In the genomic region with DNA sequence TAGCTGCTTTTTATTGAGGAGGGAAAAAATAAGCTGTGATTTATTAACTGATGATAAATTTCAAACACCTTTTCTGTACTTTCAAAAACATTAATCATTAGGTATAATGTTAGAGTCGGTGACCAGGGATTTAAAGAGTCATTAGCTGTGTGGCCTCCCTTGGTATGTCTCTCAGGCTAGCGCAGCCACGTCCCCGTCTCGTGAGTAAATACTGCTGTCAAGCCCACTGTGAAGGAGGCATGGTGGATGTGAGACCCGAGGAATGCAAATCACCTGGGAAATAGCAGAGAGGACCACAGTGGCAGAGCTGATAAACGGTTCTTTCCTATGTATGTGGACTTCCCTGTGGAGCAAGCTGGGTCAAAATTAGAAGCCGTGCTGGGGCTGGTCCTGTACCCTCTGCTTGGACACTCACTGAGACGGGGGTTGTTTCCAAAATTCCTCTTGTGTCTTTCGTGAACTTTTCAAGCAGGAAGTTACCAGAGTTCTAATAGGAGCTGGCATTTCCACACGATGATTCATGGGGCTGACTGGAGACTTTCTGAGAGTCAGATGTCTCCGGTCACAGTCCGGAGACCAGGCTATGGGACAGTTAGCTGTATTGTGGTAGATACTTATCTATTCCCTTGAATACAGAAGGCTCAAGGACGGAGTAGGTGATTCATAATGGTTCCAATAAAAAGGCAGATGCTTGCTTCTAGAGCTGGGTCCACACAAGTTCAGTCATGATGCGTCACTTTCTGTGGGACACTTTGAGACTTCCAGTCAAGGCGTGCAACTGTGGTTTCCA, we compare ENCODE assay signal across 12 mouse cellular contexts.
DNase-seq lines count a peak whose midpoint lies in the region; ATAC-seq lines count a peak whose summit lies in the region.
"Had no signal": no experiment of that assay in that cellular context is flagged by ENCODE, and none has a peak within 500 bp of the region (broad histone marks: within the 10 kb centered on the region; RNA-seq: fewer than 3 reads in every experiment).

No protein-coding gene starts in this region.

- 0 out of 2 replicates have a peak, but pooled peaks cover 2% of the 10 kb centered on the region for H3K36me3 ChIP-seq in neural tube, embryonic 13.5 days
- H3K36me3 ChIP-seq: forebrain, embryonic 10.5 days had no signal

- no peaks in the 10 kb centered on the region for H3K27me3 ChIP-seq in neural tube, embryonic 13.5 days

- peak; percentile 80 for DNase-seq in adrenal gland, adult 8-10 months
- no peak for DNase-seq in adrenal gland, adult 18-20 months (ENCODE audit: low spot score in 2 of 2)
- DNase-seq in lung, postnatal 36 days: peak; percentile 7
- no peak for DNase-seq in lung, postnatal 14 days
- DNase-seq in fibroblast of lung, adult 2 months (ENCODE audit: low read depth): peak; percentile 71
- DNase-seq in ovary, postnatal 36 days (ENCODE audit: low spot score): no peak
- no peak for DNase-seq in gastrocnemius, postnatal 14 days
- DNase-seq: gastrocnemius, postnatal 36 days; layer of hippocampus, postnatal 36 days had no signal

- 55% methylated on average over 16 of the region's 16 CpGs for WGBS in neural tube, embryonic 13.5 days

- H3K9ac ChIP-seq in neural tube, embryonic 13.5 days: no peak overlapping the region

- intact Hi-C loops in gastrocnemius, postnatal 14 days (cut with DNase I; ENCODE audit: low total_unique reads): no loop called here

- H3K4me2 ChIP-seq in neural tube, embryonic 13.5 days: no peak overlapping the region

- ATAC-seq in neural tube, embryonic 13.5 days (ENCODE audit: low read depth): peak; percentile 44; the same call in 1 of the 2 replicates
- ATAC-seq: hindbrain, postnatal 0 days had no signal

- H3K4me1 ChIP-seq in neural tube, embryonic 13.5 days (replicated peaks): peaks cover 34% of the 10 kb centered on the region

- no peaks in the 10 kb centered on the region for H3K9me3 ChIP-seq in neural tube, embryonic 13.5 days
- H3K9me3 ChIP-seq: forebrain, embryonic 10.5 days had no signal

- H3K4me3 ChIP-seq in neural tube, embryonic 13.5 days: no peak overlapping the region
- H3K4me3 ChIP-seq: forebrain, embryonic 10.5 days had no signal

- H3K27ac ChIP-seq in neural tube, embryonic 13.5 days (replicated peaks): peak overlapping the region; percentile 28; the same call in 1 of the 2 replicates
- H3K27ac ChIP-seq: forebrain, embryonic 10.5 days; hindbrain, postnatal 0 days had no signal

Comparison
In these comparisons a context has a peak if more than half of its experiments do, and no peak if none do; other contexts are left out.
1. DNase-seq: peak in adrenal gland, adult 8-10 months (single experiment), lung, postnatal 36 days (single experiment) and fibroblast of lung, adult 2 months (single experiment); none in adrenal gland, adult 18-20 months (0 of 2), lung, postnatal 14 days (single experiment), ovary, postnatal 36 days (single experiment) and gastrocnemius, postnatal 14 days (single experiment).